Mouse (Mus musculus) embryonic facial prominence, embryonic 14.5 days (tissue): ENCODE results near the gene Fbxl12. TPM values are rescaled to one million over a fixed set of nuclear protein-coding genes. Genes with fewer than 3 reads are reported as not detected.
"Not testable (repeated sequence)": the region's sequence is repeated elsewhere in the genome, so short reads cannot be mapped to it uniquely, and the experiment has no call there.

Experiments used
- ATAC-seq: fragments of 200-750 bp; cut with Nextera tagmentation; 2 replicates; pipeline ENCODE4 v1.8.0; 2017; ENCODE audit warnings: low read depth, moderate number of reproducible peaks, moderate TSS enrichment
- DNase-seq: peaks from one replicate; pipeline ENCODE4 v3.0.0-alpha.2; 2015; ENCODE audit warnings: low spot score
- H3K27ac ChIP-seq: fragments of 300-500 bp; sonication (generic); replicated peaks from 2 replicates; pipeline ENCODE4 v1.5.1; 2014; ENCODE audit warnings: low read depth, mild to moderate bottlenecking, low read length, moderate library complexity
- H3K27me3 ChIP-seq: fragments of 300-500 bp; sonication (generic); replicated peaks from 2 replicates; pipeline ENCODE4 v1.6.1; 2014; ENCODE audit warnings: low read length; ENCODE audit not compliant: control insufficient read depth, insufficient read depth
- H3K36me3 ChIP-seq: fragments of 300-500 bp; sonication (generic); 2 replicates; pipeline ENCODE4 v1.6.1; 2014; ENCODE audit warnings: low read length, mixed read lengths; ENCODE audit not compliant: control insufficient read depth, insufficient read depth
- H3K4me1 ChIP-seq: fragments of 300-500 bp; sonication (generic); 2 replicates; pipeline ENCODE4 v1.6.1; 2014; ENCODE audit warnings: antibody characterized with exemption, low read length; ENCODE audit not compliant: control insufficient read depth, insufficient read depth
- H3K4me2 ChIP-seq: fragments of 300-500 bp; sonication (generic); 2 replicates; pipeline ENCODE4 v1.6.1; 2014; ENCODE audit warnings: low read depth, mild to moderate bottlenecking, low read length, moderate library complexity, mixed read lengths
- H3K4me3 ChIP-seq: fragments of 300-500 bp; sonication (generic); 2 replicates; pipeline ENCODE4 v1.5.1; 2014; ENCODE audit warnings: low read depth, mild to moderate bottlenecking, low read length
- H3K9ac ChIP-seq: fragments of 300-500 bp; sonication (generic); 2 replicates; pipeline ENCODE4 v1.6.1; 2014; ENCODE audit warnings: low read depth, mild to moderate bottlenecking, low read length, moderate library complexity, mixed read lengths
- H3K9me3 ChIP-seq: fragments of 300-500 bp; sonication (generic); 2 replicates; pipeline ENCODE4 v1.6.1; 2016; ENCODE audit warnings: low read length; ENCODE audit not compliant: control insufficient read depth
- WGBS: fragments of 180-500 bp; shearing (Covaris S2); extraction: QIAGEN DNeasy Blood & Tissue Kit; methylation state at CpG from one replicate; pipeline ENCODE4 v1.1.7; 2014; 5-methylcytosine and 5-hydroxymethylcytosine counted together
- polyA plus RNA-seq: library from polyadenylated mRNA; unstranded; fragments of >200 nt; fragmentation: Nextera tagmentation; extraction: Ambion mirVana; gene quantifications from 2 replicates; pipeline ENCODE4 v1.2.1, GENCODE M21; 2014

The Fbxl12 gene
- polyA plus RNA-seq, result 11.5 and 14.3 TPM in 2 replicates

- WGBS, result under 1% methylated on average over 43 of the region's 43 CpGs
- peak within 1 kb of the TSS; percentile 94 for H3K27ac ChIP-seq
- peak within 1 kb of the TSS; percentile 81 for H3K4me2 ChIP-seq
- ATAC-seq (peak; percentile 20; the same call in 1 of the 2 replicates), DNase-seq (peak; percentile 93)
- peak within 1 kb of the TSS; percentile 86 for H3K9ac ChIP-seq
- H3K4me1 ChIP-seq, result no peaks in the 10 kb centered on the region; the same call in none of the 2 replicates
- no peaks in the 10 kb centered on the region for H3K9me3 ChIP-seq
- peaks cover 31% of the 10 kb centered on the region for H3K36me3 ChIP-seq
- H3K27me3 ChIP-seq, result no peaks in the 10 kb centered on the region
- H3K4me3 ChIP-seq, result peak within 1 kb of the TSS; percentile 74
These were observed at the start of gene Fbxl12 for GRCm38 (mm10) chr9:20644360-20645081. TSS of gene Fbxl12 (minus strand) at chr9:20644767.

DNA sequence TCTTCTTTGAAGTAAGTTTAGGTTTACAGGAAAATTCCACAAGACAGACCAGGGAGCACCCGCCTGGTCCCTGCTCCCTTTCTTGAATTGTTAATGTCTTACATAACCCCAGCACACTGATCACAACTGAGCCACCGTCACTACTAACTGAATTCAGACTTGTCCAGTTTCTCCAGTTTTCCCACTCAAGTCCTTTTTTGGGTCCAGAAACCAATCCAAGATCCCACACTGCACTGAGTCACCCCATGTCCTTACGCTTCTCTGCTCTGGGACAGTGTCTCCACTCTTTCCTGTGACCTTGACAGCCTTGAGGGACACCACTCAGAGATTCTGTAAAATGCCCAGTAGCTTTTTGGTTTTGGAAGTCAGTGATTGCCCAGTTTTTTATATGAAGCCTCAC, 48.3 kb upstream of the Fbxl12 start:
- DNase-seq, result no peak
- peaks cover 18% of the 10 kb centered on the region for H3K27me3 ChIP-seq
- no peaks in the 10 kb centered on the region for H3K9me3 ChIP-seq
- no peaks in the 10 kb centered on the region for H3K36me3 ChIP-seq
- H3K4me2 ChIP-seq, result no peak overlapping the region
- ATAC-seq, result no peak
- 89% methylated on average over 3 of the region's 3 CpGs for WGBS
- no peak overlapping the region for H3K9ac ChIP-seq
- peaks cover 4% of the 10 kb centered on the region; the same call in 1 of the 2 replicates for H3K4me1 ChIP-seq
- no peak overlapping the region for H3K4me3 ChIP-seq
- no peak overlapping the region for H3K27ac ChIP-seq

DNA sequence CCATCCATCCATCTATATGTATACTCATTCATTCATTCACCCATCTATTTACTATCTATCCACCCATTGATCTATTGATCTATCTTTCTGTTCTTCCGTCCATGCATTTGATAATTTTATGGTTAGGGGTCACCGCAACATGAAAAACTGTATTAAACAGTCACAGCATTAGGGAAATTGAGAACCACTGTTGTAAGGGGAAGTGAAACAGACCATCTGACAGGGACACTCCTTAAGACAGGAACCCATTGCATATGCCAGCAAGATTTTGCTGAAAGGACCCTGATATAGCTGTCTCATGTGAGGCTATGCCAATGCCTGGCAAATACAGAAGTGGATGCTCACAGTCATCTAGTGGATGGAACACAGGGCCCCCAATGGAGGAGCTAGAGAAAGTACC, 45.9 kb upstream of the Fbxl12 start:
- not testable (repeated sequence) for H3K4me2 ChIP-seq, H3K4me3 ChIP-seq, H3K9me3 ChIP-seq, H3K9ac ChIP-seq, ATAC-seq, H3K4me1 ChIP-seq, H3K36me3 ChIP-seq, H3K27ac ChIP-seq, DNase-seq
- peaks cover 15% of the 10 kb centered on the region for H3K27me3 ChIP-seq
- 88% methylated on average over 2 of the region's 2 CpGs for WGBS

DNA sequence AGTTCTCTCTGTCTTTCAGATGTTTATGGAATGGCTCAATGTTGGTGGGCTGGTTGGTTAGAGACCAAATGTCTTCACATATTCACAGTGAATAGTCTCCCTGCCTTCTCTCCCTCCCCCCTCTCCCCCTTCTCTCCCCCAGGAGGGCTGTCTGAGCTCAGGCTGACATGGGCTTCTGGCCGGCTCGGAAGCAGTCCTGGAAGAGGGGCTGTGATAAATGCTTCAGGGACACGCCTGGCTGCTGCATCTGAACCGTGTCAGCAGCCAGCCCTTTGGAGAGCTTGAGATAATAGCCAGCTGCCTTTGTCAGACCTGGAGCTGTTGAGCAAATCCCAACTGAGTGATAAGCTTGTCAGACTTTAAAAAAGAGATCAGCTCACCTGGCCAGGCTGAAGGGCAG, 45.3 kb upstream of the Fbxl12 start:
- DNase-seq (no peak), ATAC-seq (peak; percentile 53; the same call in 1 of the 2 replicates)
- Histone ChIP-seq H3K27me3 (peaks cover 11% of the 10 kb centered on the region), H3K36me3 (no peaks in the 10 kb centered on the region), H3K4me2 (no peak overlapping the region), H3K4me3 (no peak overlapping the region), H3K9ac (no peak overlapping the region), H3K9me3 (no peaks in the 10 kb centered on the region), H3K4me1 (peaks cover 3% of the 10 kb centered on the region; the same call in 1 of the 2 replicates), H3K27ac (no peak overlapping the region)
- WGBS, result 0% methylated on average over 4 of the region's 4 CpGs

DNA sequence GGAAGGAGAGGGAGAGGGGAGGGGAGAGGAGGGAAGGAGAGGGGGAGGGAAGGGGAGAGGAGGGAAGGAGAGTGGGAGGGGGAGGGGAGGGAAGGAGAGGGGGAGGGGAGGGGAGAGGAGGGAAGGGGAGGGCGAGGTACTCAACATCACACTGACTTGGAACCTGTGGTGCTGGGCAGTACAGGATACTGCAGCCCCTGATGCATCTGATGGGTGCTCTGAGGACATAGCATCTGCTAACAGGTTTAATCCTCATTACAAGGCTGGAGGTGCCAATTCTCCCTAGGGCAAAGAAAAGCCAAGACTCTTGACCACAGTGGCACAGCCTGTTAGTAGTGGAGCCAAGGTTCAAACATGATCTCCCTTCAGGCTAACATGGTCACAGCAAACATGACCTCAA, 44.8 kb upstream of the Fbxl12 start:
- Histone ChIP-seq H3K4me1 (no peaks in the 10 kb centered on the region), H3K36me3 (no peaks in the 10 kb centered on the region), H3K4me2 (no peak overlapping the region), H3K27me3 (peaks cover 5% of the 10 kb centered on the region), H3K27ac (no peak overlapping the region), H3K9me3 (no peaks in the 10 kb centered on the region), H3K4me3 (no peak overlapping the region), H3K9ac (no peak overlapping the region)
- 20% methylated on average over 1 of the region's 1 CpGs for WGBS
- no peak for ATAC-seq
- no peak for DNase-seq

DNA sequence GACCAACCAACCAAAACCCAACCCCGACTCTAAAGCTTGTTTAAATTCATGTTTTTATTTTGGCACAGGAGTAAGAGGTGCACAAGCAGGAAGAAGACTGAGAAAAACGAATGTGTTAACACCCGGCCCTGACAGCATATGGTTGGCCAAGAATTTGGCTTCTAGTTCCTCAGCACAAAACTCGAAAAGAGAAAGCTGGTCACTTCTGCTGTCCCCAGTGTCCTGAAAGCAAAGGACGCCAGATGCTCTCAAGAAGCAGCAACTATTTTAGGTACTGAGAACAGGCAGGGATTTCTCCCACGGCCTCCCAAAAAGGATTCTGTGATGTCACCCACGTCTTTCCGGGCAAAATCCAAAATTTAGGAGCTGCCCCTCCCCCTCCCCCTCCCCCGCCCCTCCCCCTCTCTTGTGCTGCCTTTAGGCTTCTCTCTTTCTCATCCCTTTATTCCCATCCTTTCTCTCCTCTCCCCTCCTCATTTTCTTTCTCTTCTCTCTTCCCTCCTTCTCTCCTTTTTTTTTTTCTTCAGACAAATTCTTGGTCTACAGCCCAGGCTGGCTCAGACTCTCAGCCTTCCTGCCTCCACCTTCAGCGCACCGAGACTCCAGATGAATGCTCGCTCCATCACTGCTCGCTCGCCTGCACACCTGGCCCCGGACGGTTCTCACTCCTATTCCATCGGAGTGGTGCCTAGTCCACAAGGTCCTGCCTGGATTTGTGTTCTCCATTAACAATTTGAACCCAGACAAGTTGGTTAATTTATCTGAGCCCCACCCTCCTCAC, 40.7 kb upstream of the Fbxl12 start:
- 50% methylated on average over 17 of the region's 17 CpGs for WGBS
- ATAC-seq (no peak), DNase-seq (no peak)
- no peaks in the 10 kb centered on the region for H3K4me1 ChIP-seq
- H3K36me3 ChIP-seq, result no peaks in the 10 kb centered on the region
- H3K4me3 ChIP-seq, result no peak overlapping the region
- no peak overlapping the region for H3K9ac ChIP-seq
- H3K9me3 ChIP-seq, result no peaks in the 10 kb centered on the region
- H3K4me2 ChIP-seq, result no peak overlapping the region
- no peaks in the 10 kb centered on the region for H3K27me3 ChIP-seq
- no peak overlapping the region for H3K27ac ChIP-seq

DNA sequence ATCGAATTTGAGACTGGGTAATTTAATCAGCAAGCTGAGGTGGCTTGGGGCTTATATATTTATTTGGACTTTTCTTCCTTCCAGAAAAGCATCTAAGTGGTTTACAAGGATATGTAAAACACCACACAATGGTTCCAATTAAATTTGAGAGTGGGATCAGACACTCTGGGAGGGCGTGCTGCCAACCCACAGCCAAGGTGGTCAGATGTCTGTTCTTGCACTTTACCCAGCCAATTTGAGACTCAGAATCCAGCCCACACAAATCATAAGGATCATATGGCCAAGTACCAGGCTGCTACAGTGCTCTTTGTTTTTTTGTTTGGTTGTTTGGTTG, 37.8 kb upstream of the Fbxl12 start:
- no peaks in the 10 kb centered on the region for H3K4me1 ChIP-seq
- no peaks in the 10 kb centered on the region for H3K27me3 ChIP-seq
- no peak overlapping the region for H3K27ac ChIP-seq
- H3K36me3 ChIP-seq, result no peaks in the 10 kb centered on the region
- DNase-seq (no peak), ATAC-seq (peak; percentile 67)
- WGBS, result 39% methylated on average over 2 of the region's 2 CpGs
- H3K4me3 ChIP-seq, result no peak overlapping the region
- no peaks in the 10 kb centered on the region for H3K9me3 ChIP-seq
- no peak overlapping the region for H3K9ac ChIP-seq
- H3K4me2 ChIP-seq, result no peak overlapping the region

- Histone ChIP-seq H3K27me3 (no peaks in the 10 kb centered on the region), H3K4me2 (no peak overlapping the region), H3K36me3 (no peaks in the 10 kb centered on the region), H3K9ac (no peak overlapping the region), H3K4me1 (no peaks in the 10 kb centered on the region), H3K4me3 (no peak overlapping the region), H3K27ac (no peak overlapping the region), H3K9me3 (no peaks in the 10 kb centered on the region)
- ATAC-seq (peak; percentile 90), DNase-seq (peak; percentile 79)
- 52% methylated on average over 6 of the region's 7 CpGs for WGBS
These were observed 37.2 kb upstream of the Fbxl12 start for GRCm38 (mm10) chr9:20681546-20682388.
